Mouse (Mus musculus) CH12.LX (cell line): Measurements from ENCODE around the gene Arl1. TPM values are rescaled to one million over a fixed set of nuclear protein-coding genes. Genes with fewer than 3 reads are reported as not detected.

Experiments used
- DNase-seq: peaks from one replicate; pipeline ENCODE4 v3.0.0-alpha.2; 2013; ENCODE audit errors: extremely low read depth
- H3K27ac ChIP-seq: 2 replicates; pipeline ENCODE4 v1.5.1; 2012; ENCODE audit warnings: low read depth, mild to moderate bottlenecking, control low read depth, moderate library complexity; ENCODE audit not compliant: insufficient read depth
- H3K27me3 ChIP-seq: replicated peaks from 2 replicates; pipeline ENCODE3; 2012; ENCODE audit warnings: inconsistent platforms
- H3K36me3 ChIP-seq, 2 experiments: replicated peaks in 1 of 2; 2 replicates each; pipeline versions ENCODE3 to v1.6.1; 2012; ENCODE audit warnings: inconsistent platforms in 1 of 2, low read length in 1 of 2, mild to moderate bottlenecking in 1 of 2, mixed read lengths in 1 of 2, moderate library complexity in 1 of 2; ENCODE audit not compliant: control insufficient read depth in 1 of 2, insufficient read depth in 1 of 2
- H3K4me1 ChIP-seq, 2 experiments: 2 replicates each; pipeline ENCODE4 v1.6.1; 2012; ENCODE audit warnings: inconsistent platforms in 1 of 2, moderate library complexity in 1 of 2; ENCODE audit not compliant: insufficient read depth in 2 of 2, control insufficient read depth in 1 of 2
- H3K4me2 ChIP-seq: 2 replicates; pipeline ENCODE4 v1.6.1; 2012; ENCODE audit warnings: low read depth, mild to moderate bottlenecking, control low read depth; ENCODE audit not compliant: poor library complexity, insufficient read depth, severe bottlenecking
- H3K4me3 ChIP-seq, 3 experiments: fragments of 150-350 bp in 1 of 3; sonication (generic) in 1 of 3; replicated peaks in 1 of 3; 2 replicates each; pipeline versions ENCODE3 to v1.5.1; 2011 to 2012; ENCODE audit warnings: low read depth in 2 of 3, low read length in 2 of 3, mild to moderate bottlenecking in 2 of 3, moderate library complexity in 2 of 3, control low read depth in 1 of 3, improper control_type of control experiment in 1 of 3, inconsistent platforms in 1 of 3, mixed read lengths in 1 of 3; ENCODE audit not compliant: poor library complexity in 1 of 3
- H3K79me2 ChIP-seq: replicated peaks from 2 replicates; pipeline ENCODE4 v1.6.1; 2012; ENCODE audit warnings: mild to moderate bottlenecking, moderate library complexity; ENCODE audit not compliant: control insufficient read depth, poor library complexity, insufficient read depth, severe bottlenecking; ENCODE audit errors: extremely low read depth
- H3K9ac ChIP-seq: 2 replicates; pipeline ENCODE4 v1.6.1; 2012; ENCODE audit warnings: low read depth, mild to moderate bottlenecking, control low read depth, moderate library complexity; ENCODE audit not compliant: insufficient read depth
- H3K9me3 ChIP-seq: replicated peaks from 2 replicates; pipeline ENCODE3; 2012; ENCODE audit warnings: low read length, inconsistent platforms, mixed read lengths
- ELF1 ChIP-seq: IDR thresholded peaks from 2 replicates; pipeline ENCODE4 v1.6.1; 2014; ENCODE audit warnings: low read depth, mild to moderate bottlenecking, inconsistent platforms, low read length, improper control_type of control experiment
- EP300 ChIP-seq: IDR thresholded peaks from 2 replicates; pipeline ENCODE4 v1.6.1; 2011; ENCODE audit warnings: low read length, improper control_type of control experiment
- ETS1 ChIP-seq: conservative IDR thresholded peaks from 2 replicates; pipeline ENCODE4 v1.6.1; 2012; ENCODE audit warnings: low read depth, mild to moderate bottlenecking, inconsistent platforms, low read length, improper control_type of control experiment, moderate library complexity
- IRF4 ChIP-seq: IDR thresholded peaks from 2 replicates; pipeline ENCODE4 v1.6.1; 2014; ENCODE audit warnings: low read depth, mild to moderate bottlenecking, inconsistent platforms, low read length, improper control_type of control experiment
- JUN ChIP-seq: IDR thresholded peaks from 2 replicates; pipeline ENCODE4 v1.6.1; 2011; ENCODE audit warnings: low read depth, mild to moderate bottlenecking, low read length, improper control_type of control experiment, moderate library complexity; ENCODE audit not compliant: insufficient read depth
- KAT2A ChIP-seq: IDR thresholded peaks from 2 replicates; pipeline ENCODE4 v1.6.1; 2012; ENCODE audit warnings: low read length, improper control_type of control experiment, inconsistent platforms; ENCODE audit not compliant: insufficient replicate concordance
- MAFK ChIP-seq: IDR thresholded peaks from 2 replicates; pipeline ENCODE4 v1.6.1; 2011; ENCODE audit warnings: low read length, improper control_type of control experiment; ENCODE audit not compliant: insufficient replicate concordance
- MAX ChIP-seq: IDR thresholded peaks from 2 replicates; pipeline ENCODE4 v1.6.1; 2011; ENCODE audit warnings: low read length, improper control_type of control experiment
- MAZ ChIP-seq: IDR thresholded peaks from 2 replicates; pipeline ENCODE4 v1.6.1; 2012; ENCODE audit warnings: low read depth, mild to moderate bottlenecking, inconsistent platforms, low read length, improper control_type of control experiment, moderate library complexity
- MXI1 ChIP-seq: IDR thresholded peaks from 2 replicates; pipeline ENCODE4 v1.6.1; 2011; ENCODE audit warnings: mild to moderate bottlenecking, low read depth, low read length, improper control_type of control experiment
- MYC ChIP-seq: IDR thresholded peaks from 2 replicates; pipeline ENCODE4 v1.6.1; 2011; ENCODE audit warnings: low read depth, mild to moderate bottlenecking, improper control_type of control experiment, low read length
- PAX5 ChIP-seq: IDR thresholded peaks from 2 replicates; pipeline ENCODE4 v1.6.1; 2012; ENCODE audit warnings: low read length, inconsistent platforms, mixed read lengths
- POLR2AphosphoS2 ChIP-seq: IDR thresholded peaks from 2 replicates; pipeline ENCODE4 v1.6.1; 2011; ENCODE audit warnings: low read depth, low read length, improper control_type of control experiment
- SMC3 ChIP-seq: IDR thresholded peaks from 2 replicates; pipeline ENCODE4 v1.6.1; 2011; ENCODE audit warnings: low read depth, low read length, improper control_type of control experiment
- TCF12 ChIP-seq: IDR thresholded peaks from 2 replicates; pipeline ENCODE4 v1.6.1; 2014; ENCODE audit warnings: low read depth, mild to moderate bottlenecking, inconsistent platforms, low read length, improper control_type of control experiment
- UBTF ChIP-seq: IDR thresholded peaks from 2 replicates; pipeline ENCODE4 v1.6.1; 2012; ENCODE audit warnings: low read depth, mild to moderate bottlenecking, inconsistent platforms, low read length, improper control_type of control experiment, moderate library complexity
- USF1 ChIP-seq: IDR thresholded peaks from 2 replicates; pipeline ENCODE4 v1.6.1; 2014; ENCODE audit warnings: low read depth, mild to moderate bottlenecking, inconsistent platforms, low read length, improper control_type of control experiment
- ZNF384 ChIP-seq: IDR thresholded peaks from 2 replicates; pipeline ENCODE4 v1.6.1; 2012; ENCODE audit warnings: low read depth, low read length, improper control_type of control experiment, inconsistent platforms
- dilution Hi-C: fragments of 300-500 bp; cut with MboI; formaldehyde crosslinking; loops from 2 replicates; pipeline ENCODE4 v1.14.3; 2020; ENCODE audit warnings: low sequenced_read_pairs; ENCODE audit not compliant: extremely low pct_unique_long_range_greater_than_20kb, extremely low pct_ligation_motif_present
- in situ Hi-C: fragments of 300-500 bp; cut with MboI; formaldehyde crosslinking; loops from 3 replicates; pipeline ENCODE4 v1.14.3; 2019; ENCODE audit warnings: low sequenced_read_pairs, low pct_ligation_motif_present, low pct_unique_long_range_greater_than_20kb, mixed read lengths
- polyA plus RNA-seq: library from polyadenylated mRNA; unstranded; fragments of >175 nt; gene quantifications from 2 replicates; pipeline ENCODE4 v1.2.1, GENCODE M21; 2012; ENCODE audit warnings: low read depth; ENCODE audit not compliant: insufficient read length
- total RNA-seq, 2 experiments: library from RNA; depleted of rRNA; stranded (reverse); fragments of 300-350 nt in 1 of 2; fragments of >200 nt in 1 of 2; gene quantifications; 2 replicates each; pipeline ENCODE4 v1.2.3; 2012 to 2014

The Arl1 gene
- total and polyA plus RNA-seq, 3 experiments: 48.9 to 143 (median 94.0) TPM

DNA sequence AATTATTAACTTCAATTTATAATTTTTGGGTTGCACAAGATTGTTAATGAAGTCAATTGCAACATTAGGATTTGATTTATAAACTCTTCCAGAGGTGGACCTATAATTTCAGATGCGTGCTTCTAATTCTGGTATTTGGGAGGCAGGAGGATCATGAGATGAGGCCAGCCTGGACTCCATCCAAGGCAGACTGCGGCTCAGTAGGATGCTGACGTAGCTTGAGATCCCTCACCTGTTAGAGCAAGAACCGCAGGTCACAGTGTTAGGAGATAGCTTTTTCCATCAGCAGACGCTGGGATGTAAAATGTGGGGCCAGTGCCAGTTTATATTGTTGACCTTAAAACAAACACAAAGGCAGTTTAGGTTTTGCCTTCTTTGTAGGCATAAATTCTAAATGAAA, 10.1 kb downstream of the Arl1 start:
- Histone ChIP-seq H3K27me3 (no peaks in the 10 kb centered on the region), H3K36me3 (peaks cover 38 to 75% of the 10 kb centered on the region in 2 experiments), H3K79me2 (no peaks in the 10 kb centered on the region), H3K4me2 (no peak overlapping the region), H3K4me3 (no peak overlapping the region), H3K4me1 (no peaks in the 10 kb centered on the region), H3K27ac (no peak overlapping the region), H3K9ac (no peak overlapping the region), H3K9me3 (no peaks in the 10 kb centered on the region)
- no peak for DNase-seq
- no peak for TF ChIP-seq ZNF384
- TF ChIP-seq MYC: no peak
- dilution Hi-C loops: no loop called here
- in situ Hi-C loops: no loop called here

DNA sequence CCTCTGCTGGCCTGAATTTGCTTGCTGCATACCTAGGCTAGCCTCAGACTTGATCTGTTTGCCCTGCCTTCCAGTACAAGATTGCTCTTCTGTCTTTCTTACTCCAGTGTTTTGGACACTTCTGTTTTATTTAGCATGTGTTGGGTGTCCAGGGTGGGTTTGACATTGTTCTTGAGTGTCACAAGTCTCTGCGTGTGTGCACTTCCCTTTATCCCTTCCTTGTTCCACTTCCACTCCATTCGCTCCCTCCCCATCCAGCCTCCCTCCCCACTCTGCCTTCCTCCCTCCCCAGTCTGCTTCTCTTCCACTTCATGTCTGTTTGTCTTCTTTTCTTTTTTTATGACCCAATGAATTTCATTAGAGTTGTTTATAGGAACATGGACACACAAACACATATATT, 10.8 kb downstream of the Arl1 start:
- Histone ChIP-seq H3K36me3 (peaks cover 38 to 75% of the 10 kb centered on the region in 2 experiments), H3K27ac (no peak overlapping the region), H3K4me1 (no peaks in the 10 kb centered on the region), H3K4me3 (no peak overlapping the region), H3K27me3 (no peaks in the 10 kb centered on the region), H3K4me2 (no peak overlapping the region), H3K9ac (no peak overlapping the region), H3K9me3 (no peaks in the 10 kb centered on the region), H3K79me2 (no peaks in the 10 kb centered on the region)
- dilution Hi-C loops (no loop called here), in situ Hi-C loops (no loop called here)
- TF ChIP-seq ETS1 (no peak), POLR2AphosphoS2 (no peak), SMC3 (no peak), UBTF (no peak), ZNF384 (no peak), ELF1 (no peak), KAT2A (no peak), MAZ (no peak), PAX5 (no peak), MXI1 (no peak), JUN (no peak), MAX (no peak), USF1 (no peak), MAFK (no peak), EP300 (no peak), IRF4 (no peak), TCF12 (no peak)
- no peak for DNase-seq
